Mouse (Mus musculus): ENCODE measurements at regions not wholly inside any gene's neighbourhood (a gene's known extent, or its start where the extent isn't known, plus 50 kb on each side); places are given as distances from the start of the nearest gene placed in this dataset.

- no peak overlapping the region for H3K27ac ChIP-seq (replicated peaks)
- WGBS: 83% methylated on average over 4 of the region's 4 CpGs
- no peak overlapping the region for H3K9ac ChIP-seq
- no peak overlapping the region for H3K4me3 ChIP-seq
- no peak for ATAC-seq (ENCODE audit: extremely low read depth, insufficient number of reproducible peaks, low FRiP score, low TSS enrichment)
- H3K27me3 ChIP-seq (replicated peaks): no peaks in the 10 kb centered on the region
- no peaks in the 10 kb centered on the region for H3K36me3 ChIP-seq
- H3K4me2 ChIP-seq: no peak overlapping the region
- H3K9me3 ChIP-seq: no peaks in the 10 kb centered on the region
- H3K4me1 ChIP-seq: no peaks in the 10 kb centered on the region
Observed at GRCm38 (mm10) chr2:9267675-9268074, 613.4 kb upstream of the 4930412O13Rik start.

GRCm38 (mm10) chr2:9283441-9283840 is 597.6 kb upstream of the 4930412O13Rik start:
- Histone ChIP-seq H3K4me1 (no peaks in the 10 kb centered on the region), H3K27me3 (replicated peaks) (no peaks in the 10 kb centered on the region), H3K9ac (no peak overlapping the region), H3K36me3 (no peaks in the 10 kb centered on the region), H3K4me2 (no peak overlapping the region), H3K27ac (replicated peaks) (no peak overlapping the region), H3K9me3 (no peaks in the 10 kb centered on the region), H3K4me3 (no peak overlapping the region)
- no peak for ATAC-seq (ENCODE audit: extremely low read depth, insufficient number of reproducible peaks, low FRiP score, low TSS enrichment)
- WGBS: 76% methylated on average over 2 of the region's 2 CpGs

- Histone ChIP-seq H3K36me3 (no peaks in the 10 kb centered on the region), H3K4me1 (no peaks in the 10 kb centered on the region), H3K4me2 (no peak overlapping the region), H3K27ac (replicated peaks) (no peak overlapping the region), H3K9me3 (no peaks in the 10 kb centered on the region), H3K9ac (no peak overlapping the region), H3K4me3 (no peak overlapping the region), H3K27me3 (replicated peaks) (no peaks in the 10 kb centered on the region)
- ATAC-seq (ENCODE audit: extremely low read depth, insufficient number of reproducible peaks, low FRiP score, low TSS enrichment): no peak
- WGBS: 78% methylated on average over 8 of the region's 8 CpGs
Observed at GRCm38 (mm10) chr2:9285800-9286199, 595.3 kb upstream of the 4930412O13Rik start.

- Histone ChIP-seq H3K9me3 (no peaks in the 10 kb centered on the region), H3K36me3 (no peaks in the 10 kb centered on the region), H3K27ac (replicated peaks) (no peak overlapping the region), H3K27me3 (replicated peaks) (no peaks in the 10 kb centered on the region), H3K4me3 (no peak overlapping the region), H3K9ac (no peak overlapping the region), H3K4me1 (no peaks in the 10 kb centered on the region), H3K4me2 (no peak overlapping the region)
- 91% methylated on average over 1 of the region's 1 CpGs for WGBS
- no peak for ATAC-seq (ENCODE audit: extremely low read depth, insufficient number of reproducible peaks, low FRiP score, low TSS enrichment)
Observed at GRCm38 (mm10) chr2:9287077-9287476, 594.0 kb upstream of the 4930412O13Rik start.

GRCm38 (mm10) chr2:9287623-9288022 is 593.4 kb upstream of the 4930412O13Rik start:
- Histone ChIP-seq H3K4me1 (no peaks in the 10 kb centered on the region), H3K27me3 (replicated peaks) (no peaks in the 10 kb centered on the region), H3K4me3 (no peak overlapping the region), H3K36me3 (no peaks in the 10 kb centered on the region), H3K27ac (replicated peaks) (no peak overlapping the region), H3K4me2 (no peak overlapping the region), H3K9me3 (no peaks in the 10 kb centered on the region), H3K9ac (no peak overlapping the region)
- ATAC-seq (ENCODE audit: extremely low read depth, insufficient number of reproducible peaks, low FRiP score, low TSS enrichment): no peak
- 78% methylated on average over 6 of the region's 6 CpGs for WGBS

- no peaks in the 10 kb centered on the region for H3K27me3 ChIP-seq (replicated peaks)
- H3K4me1 ChIP-seq: no peaks in the 10 kb centered on the region
- H3K27ac ChIP-seq (replicated peaks): no peak overlapping the region
- H3K36me3 ChIP-seq: no peaks in the 10 kb centered on the region
- no peak overlapping the region for H3K4me3 ChIP-seq
- H3K9me3 ChIP-seq: no peaks in the 10 kb centered on the region
- 63% methylated on average over 16 of the region's 16 CpGs for WGBS
- H3K9ac ChIP-seq: no peak overlapping the region
- no peak overlapping the region for H3K4me2 ChIP-seq
- ATAC-seq (ENCODE audit: extremely low read depth, insufficient number of reproducible peaks, low FRiP score, low TSS enrichment): no peak
Observed at GRCm38 (mm10) chr2:9331630-9332352, 549.3 kb upstream of the 4930412O13Rik start.

GRCm38 (mm10) chr2:9348982-9349381 is 532.1 kb upstream of the 4930412O13Rik start:
- ATAC-seq (ENCODE audit: extremely low read depth, insufficient number of reproducible peaks, low FRiP score, low TSS enrichment): no peak
- H3K4me2 ChIP-seq: no peak overlapping the region
- H3K36me3 ChIP-seq: no peaks in the 10 kb centered on the region
- H3K4me3 ChIP-seq: no peak overlapping the region
- no peaks in the 10 kb centered on the region for H3K4me1 ChIP-seq
- H3K27ac ChIP-seq (replicated peaks): no peak overlapping the region
- H3K9ac ChIP-seq: no peak overlapping the region
- H3K27me3 ChIP-seq (replicated peaks): no peaks in the 10 kb centered on the region
- WGBS: 65% methylated on average over 4 of the region's 4 CpGs
- no peaks in the 10 kb centered on the region for H3K9me3 ChIP-seq

- WGBS: 36% methylated on average over 1 of the region's 1 CpGs
- no peak for ATAC-seq (ENCODE audit: extremely low read depth, insufficient number of reproducible peaks, low FRiP score, low TSS enrichment)
Observed at GRCm38 (mm10) chr2:9349994-9350393, 531.1 kb upstream of the 4930412O13Rik start.

GRCm38 (mm10) chr2:9352190-9352589 is 528.9 kb upstream of the 4930412O13Rik start:
- Histone ChIP-seq H3K9ac (no peak overlapping the region), H3K9me3 (no peaks in the 10 kb centered on the region), H3K27me3 (replicated peaks) (no peaks in the 10 kb centered on the region), H3K4me2 (no peak overlapping the region), H3K27ac (replicated peaks) (no peak overlapping the region), H3K4me3 (no peak overlapping the region), H3K36me3 (no peaks in the 10 kb centered on the region), H3K4me1 (no peaks in the 10 kb centered on the region)
- no peak for ATAC-seq (ENCODE audit: extremely low read depth, insufficient number of reproducible peaks, low FRiP score, low TSS enrichment)
- WGBS: 57% methylated on average over 7 of the region's 7 CpGs

More at GRCm38 (mm10) chr2:9349994-9350393, 531.1 kb upstream of the 4930412O13Rik start:
- no peaks in the 10 kb centered on the region for H3K36me3 ChIP-seq
- H3K27ac ChIP-seq (replicated peaks): no peak overlapping the region
- no peaks in the 10 kb centered on the region for H3K4me1 ChIP-seq
- H3K27me3 ChIP-seq (replicated peaks): no peaks in the 10 kb centered on the region
- H3K9ac ChIP-seq: no peak overlapping the region
- no peak overlapping the region for H3K4me3 ChIP-seq
- H3K9me3 ChIP-seq: no peaks in the 10 kb centered on the region
- H3K4me2 ChIP-seq: no peak overlapping the region

- H3K9ac ChIP-seq: no peak overlapping the region
- no peak overlapping the region for H3K4me2 ChIP-seq
- no peaks in the 10 kb centered on the region for H3K36me3 ChIP-seq
- H3K4me3 ChIP-seq: no peak overlapping the region
- no peaks in the 10 kb centered on the region for H3K9me3 ChIP-seq
- no peaks in the 10 kb centered on the region for H3K27me3 ChIP-seq (replicated peaks)
- H3K27ac ChIP-seq (replicated peaks): no peak overlapping the region
- no peak for ATAC-seq (ENCODE audit: extremely low read depth, insufficient number of reproducible peaks, low FRiP score, low TSS enrichment)
- 66% methylated on average over 4 of the region's 4 CpGs for WGBS
- H3K4me1 ChIP-seq: no peaks in the 10 kb centered on the region
Observed at GRCm38 (mm10) chr2:9360020-9360419, 521.0 kb upstream of the 4930412O13Rik start.

- Histone ChIP-seq H3K27me3 (replicated peaks) (no peaks in the 10 kb centered on the region), H3K27ac (replicated peaks) (no peak overlapping the region), H3K4me2 (no peak overlapping the region), H3K9me3 (no peaks in the 10 kb centered on the region), H3K9ac (no peak overlapping the region), H3K4me3 (no peak overlapping the region), H3K36me3 (no peaks in the 10 kb centered on the region), H3K4me1 (no peaks in the 10 kb centered on the region)
- ATAC-seq (ENCODE audit: extremely low read depth, insufficient number of reproducible peaks, low FRiP score, low TSS enrichment): no peak
- WGBS: 79% methylated on average over 8 of the region's 8 CpGs
Observed at GRCm38 (mm10) chr2:9367801-9368584, 513.1 kb upstream of the 4930412O13Rik start.

- Histone ChIP-seq H3K4me3 (no peak overlapping the region), H3K9ac (no peak overlapping the region), H3K36me3 (no peaks in the 10 kb centered on the region), H3K9me3 (no peaks in the 10 kb centered on the region), H3K27me3 (replicated peaks) (no peaks in the 10 kb centered on the region), H3K4me2 (no peak overlapping the region), H3K27ac (replicated peaks) (no peak overlapping the region), H3K4me1 (no peaks in the 10 kb centered on the region)
- no peak for ATAC-seq (ENCODE audit: extremely low read depth, insufficient number of reproducible peaks, low FRiP score, low TSS enrichment)
- 59% methylated on average over 4 of the region's 4 CpGs for WGBS
Observed at GRCm38 (mm10) chr2:9369572-9369971, 511.5 kb upstream of the 4930412O13Rik start.

Data from heart, embryonic 13.5 days (tissue).